Mouse (Mus musculus) liver, embryonic 13.5 days (tissue): ENCODE data around the gene Nxph3. TPM values are rescaled to one million over a fixed set of nuclear protein-coding genes. Genes with fewer than 3 reads are reported as not detected.

Source experiments
- ATAC-seq: fragments of 200-750 bp; cut with Nextera tagmentation; 2 replicates; pipeline ENCODE4 v1.8.0; 2017; ENCODE audit warnings: low read depth, mild to moderate bottlenecking, moderate number of reproducible peaks, moderate library complexity
- DNase-seq: peaks from one replicate; pipeline ENCODE4 v3.0.0; 2022
- H3K27ac ChIP-seq: fragments of 300-500 bp; sonication (generic); 2 replicates; pipeline ENCODE4 v1.5.1; 2015; ENCODE audit warnings: moderate library complexity, mild to moderate bottlenecking, inconsistent platforms
- H3K27me3 ChIP-seq: fragments of 300-500 bp; sonication (generic); 2 replicates; pipeline ENCODE4 v1.6.1; 2015; ENCODE audit warnings: mild to moderate bottlenecking, inconsistent platforms
- H3K36me3 ChIP-seq: fragments of 300-500 bp; sonication (generic); 2 replicates; pipeline ENCODE4 v1.6.1; 2015; ENCODE audit warnings: mild to moderate bottlenecking, inconsistent platforms
- H3K4me1 ChIP-seq: fragments of 300-500 bp; sonication (generic); replicated peaks from 2 replicates; pipeline ENCODE4 v1.6.1; 2015; ENCODE audit warnings: inconsistent platforms
- H3K4me2 ChIP-seq: fragments of 300-500 bp; sonication (generic); 2 replicates; pipeline ENCODE4 v1.6.1; 2015; ENCODE audit warnings: inconsistent platforms, mild to moderate bottlenecking, moderate library complexity
- H3K4me3 ChIP-seq: fragments of 300-500 bp; sonication (generic); replicated peaks from 2 replicates; pipeline ENCODE4 v1.5.1; 2015; ENCODE audit warnings: mild to moderate bottlenecking, inconsistent platforms
- H3K9ac ChIP-seq: fragments of 300-500 bp; sonication (generic); 2 replicates; pipeline ENCODE4 v1.6.1; 2015; ENCODE audit warnings: mild to moderate bottlenecking, inconsistent platforms
- H3K9me3 ChIP-seq: fragments of 300-500 bp; sonication (generic); replicated peaks from 2 replicates; pipeline ENCODE4 v1.6.1; 2016; ENCODE audit warnings: inconsistent platforms
- WGBS: fragments of 180-500 bp; shearing (Covaris S2); methylation state at CpG from one replicate; pipeline ENCODE4 v1.1.7; 2015; ENCODE audit not compliant: insufficient replicate concordance; 5-methylcytosine and 5-hydroxymethylcytosine counted together
- polyA plus RNA-seq: library from polyadenylated mRNA; unstranded; fragments of >200 nt; fragmentation: Nextera tagmentation; extraction: Ambion mirVana; gene quantifications from 2 replicates; pipeline ENCODE4 v1.2.1, GENCODE M21; 2015

Gene Nxph3
- polyA plus RNA-seq, 1 experiment from 2014 or later: 0.07 TPM

- Histone ChIP-seq H3K4me1 (no peaks in the 10 kb centered on the region), H3K27me3 (no peaks in the 10 kb centered on the region), H3K4me2 (no peak overlapping the region), H3K9ac (no peak overlapping the region), H3K27ac (no peak overlapping the region), H3K9me3 (no peaks in the 10 kb centered on the region), H3K4me3 (no peak overlapping the region), H3K36me3 (peaks cover 86% of the 10 kb centered on the region)
- DNase-seq (no peak), ATAC-seq (no peak)
- 85% methylated on average over 14 of the region's 14 CpGs for WGBS
These were observed 24.3 kb downstream of the Nxph3 start for GRCm38 (mm10) chr11:95490104-95490503.

DNA sequence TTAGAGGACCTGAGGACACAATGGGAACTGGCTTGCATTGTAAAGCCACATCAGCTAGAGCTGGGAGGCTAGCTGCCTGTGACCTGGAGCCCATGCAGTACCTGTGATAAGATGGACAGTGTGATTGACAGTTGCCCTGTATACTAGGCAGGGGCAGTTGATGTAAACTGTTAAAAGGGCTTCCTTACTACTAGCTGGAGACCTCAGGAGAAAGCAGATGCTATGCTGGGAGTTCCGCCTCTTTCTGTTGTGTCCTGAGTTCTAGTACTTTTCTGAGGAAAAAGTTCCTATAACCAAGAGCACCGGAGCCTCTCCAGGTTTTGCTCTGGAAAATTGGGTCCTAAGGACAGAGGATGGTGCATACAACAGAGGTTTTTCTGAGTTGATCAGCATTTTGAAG lies 27.1 kb downstream of the Nxph3 start:
- Histone ChIP-seq H3K4me2 (no peak overlapping the region), H3K36me3 (peaks cover 71% of the 10 kb centered on the region), H3K9ac (no peak overlapping the region), H3K4me1 (no peaks in the 10 kb centered on the region), H3K4me3 (no peak overlapping the region), H3K9me3 (no peaks in the 10 kb centered on the region), H3K27ac (no peak overlapping the region), H3K27me3 (no peaks in the 10 kb centered on the region)
- ATAC-seq (no peak), DNase-seq (no peak)
- WGBS: 86% methylated on average over 2 of the region's 2 CpGs

DNA sequence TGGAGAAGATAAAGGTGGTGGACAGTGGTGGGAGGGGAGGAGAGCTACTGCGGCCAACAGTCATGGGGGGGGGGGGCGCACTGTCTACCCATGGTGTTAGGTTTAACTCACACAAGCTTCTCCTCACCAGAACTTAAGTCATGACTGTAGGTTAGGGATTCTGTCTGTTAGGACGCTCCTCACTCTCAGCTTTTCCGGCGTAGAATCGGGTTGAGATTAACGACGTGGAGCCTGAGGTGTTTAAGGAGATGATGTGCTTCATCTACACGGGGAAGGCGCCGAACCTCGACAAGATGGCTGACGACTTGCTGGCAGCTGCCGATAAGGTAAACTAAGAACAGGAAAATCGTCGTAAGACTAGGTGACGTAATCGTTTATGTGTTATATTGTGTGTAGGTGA lies 28.7 kb downstream of the Nxph3 start:
- Histone ChIP-seq H3K9ac (no peak overlapping the region), H3K4me2 (no peak overlapping the region), H3K27ac (no peak overlapping the region), H3K27me3 (no peaks in the 10 kb centered on the region), H3K4me3 (no peak overlapping the region), H3K36me3 (peaks cover 56% of the 10 kb centered on the region), H3K9me3 (no peaks in the 10 kb centered on the region), H3K4me1 (no peaks in the 10 kb centered on the region)
- WGBS: 89% methylated on average over 18 of the region's 18 CpGs
- DNase-seq (no peak), ATAC-seq (no peak)

- H3K36me3 ChIP-seq: peaks cover 38% of the 10 kb centered on the region
- H3K4me1 ChIP-seq: no peaks in the 10 kb centered on the region
- ATAC-seq (no peak), DNase-seq (no peak)
- no peaks in the 10 kb centered on the region for H3K27me3 ChIP-seq
- H3K9ac ChIP-seq: no peak overlapping the region
- H3K9me3 ChIP-seq: no peaks in the 10 kb centered on the region
- no peak overlapping the region for H3K4me3 ChIP-seq
- no peak overlapping the region for H3K4me2 ChIP-seq
- H3K27ac ChIP-seq: no peak overlapping the region
- 77% methylated on average over 4 of the region's 4 CpGs for WGBS
These were observed 33.7 kb downstream of the Nxph3 start for GRCm38 (mm10) chr11:95480662-95481061.

GRCm38 (mm10) chr11:95479458-95479857 lies 34.9 kb downstream of the Nxph3 start:
- no peak for DNase-seq
- H3K36me3 ChIP-seq: peaks cover 39% of the 10 kb centered on the region
- H3K9me3 ChIP-seq: no peaks in the 10 kb centered on the region
- no peak overlapping the region for H3K4me3 ChIP-seq
- H3K27ac ChIP-seq: no peak overlapping the region
- WGBS: 75% methylated on average over 4 of the region's 4 CpGs
- no peaks in the 10 kb centered on the region for H3K4me1 ChIP-seq
- H3K27me3 ChIP-seq: no peaks in the 10 kb centered on the region
- H3K4me2 ChIP-seq: no peak overlapping the region
- ATAC-seq: no peak
- H3K9ac ChIP-seq: no peak overlapping the region

GRCm38 (mm10) chr11:95476323-95476722 lies 38.0 kb downstream of the Nxph3 start:
- peaks cover 57% of the 10 kb centered on the region for H3K36me3 ChIP-seq
- H3K27me3 ChIP-seq: no peaks in the 10 kb centered on the region
- ATAC-seq: no peak
- no peak overlapping the region for H3K4me3 ChIP-seq
- 80% methylated on average over 7 of the region's 7 CpGs for WGBS
- no peak overlapping the region for H3K27ac ChIP-seq
- no peaks in the 10 kb centered on the region for H3K4me1 ChIP-seq
- H3K9me3 ChIP-seq: no peaks in the 10 kb centered on the region
- DNase-seq: no peak
- H3K9ac ChIP-seq: no peak overlapping the region
- H3K4me2 ChIP-seq: no peak overlapping the region

DNA sequence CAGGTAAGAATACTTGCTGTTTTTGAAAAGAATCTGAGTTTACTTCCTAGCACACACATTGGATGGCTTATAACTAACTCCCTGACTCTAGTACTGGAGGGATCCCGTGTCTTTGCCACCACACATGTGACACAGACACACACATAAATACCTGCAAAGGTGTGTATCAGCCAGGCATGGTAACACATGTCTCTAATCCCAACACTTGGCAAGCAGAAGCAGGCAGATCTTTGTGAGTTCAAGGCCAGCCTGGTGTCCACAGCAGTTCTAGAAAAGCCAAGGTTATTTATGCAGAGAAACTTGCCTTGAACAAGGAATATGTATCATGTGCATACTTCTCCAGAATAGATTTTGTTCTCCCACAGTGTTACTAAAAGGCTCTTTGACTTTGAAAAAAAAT lies 40.9 kb downstream of the Nxph3 start:
- 76% methylated on average over 1 of the region's 1 CpGs for WGBS
- Histone ChIP-seq H3K9me3 (no peaks in the 10 kb centered on the region), H3K4me2 (no peak overlapping the region), H3K4me3 (no peak overlapping the region), H3K27me3 (no peaks in the 10 kb centered on the region), H3K4me1 (no peaks in the 10 kb centered on the region), H3K9ac (no peak overlapping the region), H3K36me3 (peaks cover 56% of the 10 kb centered on the region), H3K27ac (no peak overlapping the region)
- ATAC-seq (no peak), DNase-seq (no peak)

DNA sequence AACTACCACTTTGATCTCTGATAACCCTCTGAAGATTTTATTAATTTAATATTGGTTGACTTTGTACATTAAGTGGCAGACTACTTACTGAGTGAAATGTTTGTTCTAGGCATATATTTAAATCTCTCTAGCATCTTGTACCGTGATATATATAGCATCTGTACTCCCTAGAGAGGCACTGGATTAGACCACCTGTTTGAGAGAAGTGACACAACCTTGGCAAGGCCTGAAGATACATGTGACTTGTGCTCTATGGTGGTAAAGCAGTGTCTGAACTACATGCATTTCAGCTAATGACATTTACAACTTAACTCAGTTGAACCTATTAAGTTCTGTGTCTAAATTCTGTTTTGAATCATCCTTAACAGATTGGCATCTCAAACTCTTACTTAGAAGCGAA lies 41.4 kb downstream of the Nxph3 start:
- Histone ChIP-seq H3K9me3 (no peaks in the 10 kb centered on the region), H3K4me3 (no peak overlapping the region), H3K36me3 (peaks cover 56% of the 10 kb centered on the region), H3K27me3 (no peaks in the 10 kb centered on the region), H3K9ac (no peak overlapping the region), H3K4me2 (no peak overlapping the region), H3K27ac (no peak overlapping the region), H3K4me1 (no peaks in the 10 kb centered on the region)
- ATAC-seq (no peak), DNase-seq (no peak)
- WGBS: 86% methylated on average over 2 of the region's 2 CpGs

DNA sequence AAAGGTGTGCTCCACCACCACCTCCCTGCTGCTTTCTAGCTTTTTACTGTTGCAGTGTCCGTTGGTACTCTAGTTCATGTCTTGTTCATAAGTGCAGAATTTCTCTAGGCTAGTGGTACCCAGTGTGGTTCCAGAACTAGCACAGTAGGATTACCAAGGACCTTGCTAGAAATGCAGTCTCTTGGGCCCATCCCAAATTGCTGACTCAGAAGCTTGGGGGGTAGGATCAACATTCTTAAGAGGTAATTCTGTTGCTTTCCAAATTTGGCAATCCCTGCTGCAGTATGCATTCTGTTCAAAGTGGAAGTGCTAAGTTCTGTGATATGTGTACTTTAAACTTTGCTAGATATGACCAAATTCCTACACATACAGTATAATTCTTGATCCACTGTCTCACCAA lies 46.6 kb downstream of the Nxph3 start:
- no peak overlapping the region for H3K27ac ChIP-seq
- H3K27me3 ChIP-seq: no peaks in the 10 kb centered on the region
- no peak overlapping the region for H3K9ac ChIP-seq
- 79% methylated on average over 1 of the region's 1 CpGs for WGBS
- no peaks in the 10 kb centered on the region for H3K4me1 ChIP-seq
- H3K36me3 ChIP-seq: peaks cover 21% of the 10 kb centered on the region
- ATAC-seq (no peak), DNase-seq (no peak)
- no peaks in the 10 kb centered on the region for H3K9me3 ChIP-seq
- no peak overlapping the region for H3K4me2 ChIP-seq
- no peak overlapping the region for H3K4me3 ChIP-seq

GRCm38 (mm10) chr11:95462168-95462567 lies 52.2 kb downstream of the Nxph3 start:
- Histone ChIP-seq H3K4me2 (no peak overlapping the region), H3K4me3 (no peak overlapping the region), H3K9me3 (no peaks in the 10 kb centered on the region), H3K27me3 (no peaks in the 10 kb centered on the region), H3K4me1 (no peaks in the 10 kb centered on the region), H3K27ac (no peak overlapping the region), H3K36me3 (0 out of 2 replicates have a peak, but pooled peaks cover 3% of the 10 kb centered on the region), H3K9ac (no peak overlapping the region)
- 81% methylated on average over 3 of the region's 3 CpGs for whole genome bisulfite sequencing
- ATAC-seq (no peak), DNase-seq (no peak)

- Histone ChIP-seq H3K9me3 (no peaks in the 10 kb centered on the region), H3K36me3 (peaks cover 6% of the 10 kb centered on the region; the same call in 1 of the 2 replicates), H3K27me3 (no peaks in the 10 kb centered on the region), H3K27ac (no peak overlapping the region), H3K4me2 (no peak overlapping the region), H3K4me1 (no peaks in the 10 kb centered on the region), H3K9ac (no peak overlapping the region), H3K4me3 (no peak overlapping the region)
- WGBS: 74% methylated on average over 2 of the region's 2 CpGs
- no peak for ATAC-seq
- DNase-seq: no peak
These were observed 53.5 kb downstream of the Nxph3 start for GRCm38 (mm10) chr11:95460872-95461271.
